Mouse (Mus musculus): Measurements from ENCODE around the gene Efcab11.

The Efcab11 gene

DNA sequence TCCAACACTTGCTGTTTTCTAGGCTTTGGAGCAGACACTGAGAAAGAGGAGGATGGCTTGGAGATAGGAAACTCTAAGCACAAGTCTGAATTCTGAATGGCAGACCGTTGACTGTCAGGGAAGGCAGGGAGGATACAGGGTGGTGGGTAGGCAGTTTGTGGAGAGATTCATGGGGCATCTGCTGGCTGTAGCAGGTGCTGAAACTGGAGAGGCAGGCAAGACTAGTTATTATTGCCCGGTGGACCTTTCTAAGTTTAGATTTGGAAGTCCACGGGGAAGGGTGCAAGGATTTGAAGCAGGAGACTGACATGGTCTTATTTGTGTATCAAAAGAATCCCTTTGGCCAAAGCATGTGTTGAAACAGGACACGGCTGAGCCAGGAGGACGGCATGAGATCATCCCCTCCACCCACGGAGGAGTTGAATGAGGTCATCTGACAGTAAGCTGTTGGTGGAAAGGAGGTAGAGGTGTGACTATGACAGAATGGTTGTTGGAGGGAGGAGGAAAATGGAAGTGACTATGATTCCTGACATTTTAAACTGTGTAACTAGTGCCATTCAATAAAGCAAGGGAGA is 197.7 kb downstream of the Efcab11 start:
- in situ Hi-C loops (cut with MboI, MseI): no loop called here

DNA sequence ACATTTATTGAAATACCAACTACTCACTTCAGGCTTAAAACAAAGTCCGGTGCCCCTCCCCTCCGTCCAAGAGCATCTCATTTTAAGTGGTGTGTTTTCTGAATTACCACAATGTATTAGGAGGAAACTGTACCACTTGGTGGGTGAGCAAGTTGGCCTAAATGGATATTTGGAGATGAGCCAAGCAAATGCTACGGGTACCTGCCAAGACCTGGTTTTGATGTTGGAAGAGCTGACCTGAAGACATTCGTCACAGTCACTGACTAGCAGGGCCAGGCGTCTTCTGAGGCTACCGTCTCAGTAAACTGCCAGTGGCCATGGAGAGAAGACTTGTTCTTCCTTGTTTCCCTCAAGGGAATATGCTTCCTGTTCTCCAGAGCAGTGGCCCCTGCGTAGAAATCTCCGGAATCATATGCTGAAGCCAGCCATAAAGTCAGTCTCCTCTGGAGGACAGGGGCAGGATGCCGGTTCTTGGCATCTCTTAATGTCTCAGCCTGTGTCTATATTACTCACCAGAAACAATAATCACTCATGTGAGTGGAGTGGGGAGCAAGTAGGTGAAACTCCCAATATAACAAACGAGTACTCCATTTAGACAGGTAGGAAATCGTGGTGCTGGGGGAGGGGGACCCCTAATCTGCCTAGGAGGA is 198.7 kb downstream of the Efcab11 start:
- in situ Hi-C loops (cut with MboI, MseI): no loop called here

DNA sequence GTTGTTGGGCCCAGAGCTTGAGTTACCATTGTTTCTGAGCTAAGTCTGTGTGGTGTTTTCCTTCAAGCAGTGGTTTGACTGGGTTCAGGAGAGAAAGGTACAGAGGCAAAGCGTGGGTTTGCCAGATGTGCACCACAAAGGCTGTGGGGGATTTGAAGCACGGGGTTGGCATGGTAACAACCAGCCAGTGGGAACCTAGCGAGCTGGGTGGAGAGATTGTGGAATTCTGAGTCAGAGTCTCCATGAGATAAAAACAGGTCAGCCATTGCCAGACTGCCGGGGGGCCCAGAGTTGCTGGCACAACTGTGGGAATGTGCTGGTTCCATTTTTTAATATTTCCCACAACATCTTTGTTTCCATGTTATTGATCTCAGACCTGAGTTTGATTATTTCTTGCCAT is 202.6 kb downstream of the Efcab11 start:
- in situ Hi-C loops (cut with MboI, MseI): no loop called here

DNA sequence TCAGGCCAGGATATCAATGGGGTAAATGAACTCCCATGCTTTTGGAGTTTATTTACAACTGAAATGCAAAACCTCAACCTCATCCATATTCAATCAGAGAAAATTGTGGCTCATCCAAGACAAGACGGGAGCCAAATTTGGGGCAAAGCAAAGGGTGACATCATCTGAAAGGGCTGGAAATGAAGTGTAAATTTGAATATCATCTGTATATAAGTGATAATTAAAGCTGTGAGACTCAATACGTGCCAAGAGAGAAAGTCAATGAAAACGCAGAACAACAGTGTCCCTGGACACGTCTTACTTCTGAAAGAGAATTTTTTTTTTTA is 212.4 kb downstream of the Efcab11 start:
- in situ Hi-C loops (cut with MboI, MseI): no loop called here

DNA sequence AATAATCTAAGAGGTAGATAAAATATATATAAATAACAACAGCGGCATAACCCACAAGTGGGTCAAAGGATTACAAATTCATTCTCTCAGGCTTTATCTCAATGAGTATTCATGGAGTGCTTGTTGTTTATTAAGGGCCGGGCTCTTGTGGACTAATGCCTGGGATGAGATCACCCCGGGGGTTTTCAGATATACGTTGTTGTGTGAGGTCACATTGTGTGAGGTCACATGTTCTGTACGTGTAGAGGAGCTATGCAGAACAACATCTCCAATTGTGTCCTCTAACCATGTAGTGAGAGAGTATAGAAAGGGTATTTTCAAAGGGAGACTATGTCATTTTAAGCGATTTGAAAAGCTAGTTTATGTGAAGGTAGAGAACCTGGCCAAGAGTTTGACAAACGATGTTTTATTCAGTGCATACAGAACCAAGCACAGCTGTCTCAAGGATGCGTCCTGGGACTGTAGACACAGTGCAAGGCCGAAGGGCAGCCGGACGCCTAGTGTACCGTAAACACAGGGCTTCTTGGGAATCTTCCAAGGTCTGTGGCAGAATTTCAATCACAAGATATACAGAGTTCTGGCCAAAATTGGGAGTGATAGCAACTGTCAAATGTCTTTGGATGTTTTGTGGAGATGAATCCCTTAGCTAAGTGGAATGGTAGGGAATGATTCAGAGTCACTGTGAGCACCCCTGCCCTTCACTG is 212.9 kb downstream of the Efcab11 start:
- in situ Hi-C loops (cut with MboI, MseI): no loop called here

DNA sequence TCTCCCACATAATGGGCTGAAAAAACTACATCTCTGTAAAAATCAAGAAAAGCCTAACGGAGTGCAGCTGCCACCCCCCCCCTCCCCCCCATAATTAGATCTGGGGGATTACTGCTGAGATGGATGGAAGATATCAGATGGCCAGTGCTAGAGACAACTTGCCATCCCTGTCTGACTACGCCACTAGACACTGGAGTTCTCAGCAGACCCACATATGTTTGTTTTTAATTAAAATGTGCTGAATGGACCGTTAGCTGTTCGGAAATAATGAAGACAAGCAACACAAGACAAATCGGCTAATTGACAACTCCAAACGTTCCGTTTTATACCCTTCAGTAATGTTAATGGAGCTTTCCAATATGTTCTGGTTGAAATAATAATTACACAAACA is 213.5 kb downstream of the Efcab11 start:
- in situ Hi-C loops (cut with MboI, MseI): no loop called here

DNA sequence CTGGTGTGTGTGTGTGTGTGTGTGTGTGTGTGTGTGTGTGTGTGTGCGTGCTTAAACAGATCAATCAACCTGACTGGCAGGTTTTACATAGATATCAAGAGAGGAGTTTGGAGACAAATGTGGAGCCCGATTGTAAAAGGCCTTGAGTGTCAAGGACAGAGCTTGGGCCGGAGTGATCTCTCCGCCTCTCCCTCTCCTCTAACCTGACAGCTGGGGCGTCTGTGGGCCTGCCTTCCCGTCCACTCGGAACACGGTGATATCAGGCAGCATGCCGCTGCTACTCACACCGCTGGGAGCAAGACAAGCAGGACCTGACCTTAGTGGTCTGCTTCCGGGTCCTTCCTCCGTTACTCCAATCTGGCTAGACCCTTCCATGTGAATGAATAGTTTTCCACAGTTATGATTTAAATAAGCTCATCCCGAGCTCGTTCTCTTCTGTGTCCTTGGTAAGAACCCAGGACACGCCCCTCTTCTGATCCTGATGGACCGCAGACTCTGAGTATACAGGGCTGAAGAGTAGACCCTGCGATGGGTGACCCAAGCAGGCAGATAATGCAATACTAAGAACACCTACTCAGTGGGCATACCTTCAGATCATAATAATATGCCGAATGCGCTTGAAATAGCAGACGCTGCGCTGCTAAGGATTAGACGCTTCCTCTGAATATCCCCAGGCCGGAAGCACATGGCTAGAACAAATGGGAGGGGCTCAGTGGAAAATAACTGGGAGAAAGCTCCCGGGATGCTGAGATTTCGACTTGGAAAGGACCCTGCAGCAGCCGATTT is 214.1 kb downstream of the Efcab11 start:
- in situ Hi-C loops (cut with MboI, MseI): no loop called here

DNA sequence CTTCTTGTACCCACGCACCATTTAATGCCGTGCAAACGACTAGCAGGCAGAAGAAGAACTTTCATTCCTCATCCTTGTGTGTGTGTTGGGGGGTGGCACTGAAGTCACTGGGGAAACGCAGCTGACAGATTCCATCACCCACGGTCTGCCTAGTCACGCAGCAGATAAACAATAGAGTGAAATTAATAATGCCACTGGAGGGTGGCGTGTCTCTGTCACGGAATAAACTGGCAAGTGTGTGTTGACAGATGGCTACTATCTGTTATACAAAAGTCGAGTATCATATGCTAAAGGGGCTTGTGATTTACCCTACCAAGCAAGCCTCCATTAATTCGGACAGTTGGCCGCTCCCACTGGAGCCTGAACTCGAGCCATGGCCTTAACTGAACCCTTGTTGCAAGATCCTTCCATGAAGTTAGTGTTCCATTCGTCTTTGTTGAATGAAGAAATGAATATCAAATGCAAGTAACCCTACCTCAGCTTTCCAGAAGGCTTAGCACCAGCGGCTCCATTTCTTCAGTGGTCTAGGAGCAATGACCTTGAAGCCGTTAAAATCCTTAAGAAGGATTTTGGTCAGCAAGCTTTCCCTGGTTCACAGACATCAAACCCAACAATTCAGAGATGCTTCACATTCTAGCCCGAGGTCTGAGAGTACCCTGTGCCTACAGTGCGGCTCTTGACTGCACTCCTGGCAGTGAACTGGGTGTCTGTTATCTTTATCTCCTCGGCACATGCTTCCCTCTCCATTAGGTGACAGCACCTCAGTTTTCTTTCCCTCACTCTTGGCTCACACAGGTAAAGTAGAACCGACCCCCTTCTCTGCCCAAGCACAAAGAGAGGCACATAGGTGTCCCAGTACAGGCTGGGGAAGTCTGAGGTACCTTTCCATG is 229.0 kb downstream of the Efcab11 start:
- in situ Hi-C loops (cut with MboI, MseI): no loop called here

DNA sequence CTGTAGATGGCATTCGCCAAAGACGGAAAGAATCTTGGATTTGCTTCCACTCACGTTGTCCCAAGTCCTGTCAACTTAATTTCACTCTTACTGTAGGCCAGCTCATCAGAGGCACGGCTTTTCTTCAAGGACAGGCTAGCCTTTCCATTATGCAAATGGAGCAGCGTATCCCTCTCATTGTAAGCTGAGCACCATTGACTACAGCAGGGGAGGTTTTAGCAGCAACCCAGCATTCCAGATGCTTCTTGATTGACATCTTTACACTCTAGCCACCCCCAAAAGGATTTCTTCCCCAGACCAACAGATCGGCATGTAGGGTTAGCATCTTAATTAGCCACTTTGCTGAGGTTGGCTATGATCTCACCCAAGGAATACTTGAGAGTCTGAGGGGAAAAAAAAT is 231.8 kb downstream of the Efcab11 start:
- in situ Hi-C loops (cut with MboI, MseI): no loop called here

DNA sequence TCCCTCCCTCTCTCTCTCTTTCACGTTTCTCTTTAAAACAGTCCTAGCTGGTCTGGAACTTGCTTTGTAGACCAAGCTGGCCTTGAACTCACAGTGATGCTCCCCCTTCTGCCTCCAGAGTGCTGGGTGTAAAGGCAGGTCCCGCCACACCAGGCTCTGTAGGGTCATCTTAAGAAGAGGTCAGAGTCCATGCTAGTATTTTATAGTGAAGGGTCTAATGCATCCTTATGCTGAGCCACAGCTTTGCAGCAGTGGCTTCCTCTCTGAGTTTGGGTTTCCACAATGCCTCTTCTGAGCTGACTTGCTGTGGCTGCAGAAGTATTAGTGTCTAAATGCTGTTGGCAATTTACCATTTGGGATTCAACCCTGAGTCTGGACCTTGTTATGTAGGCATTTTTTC is 234.5 kb downstream of the Efcab11 start:
- in situ Hi-C loops (cut with MboI, MseI): loop anchor here in 1 of 2 experiments (25.0 kb wide), 1 partner anchor 1387 kb away; the partner anchor contains the start of genes Galc and Gpr65

DNA sequence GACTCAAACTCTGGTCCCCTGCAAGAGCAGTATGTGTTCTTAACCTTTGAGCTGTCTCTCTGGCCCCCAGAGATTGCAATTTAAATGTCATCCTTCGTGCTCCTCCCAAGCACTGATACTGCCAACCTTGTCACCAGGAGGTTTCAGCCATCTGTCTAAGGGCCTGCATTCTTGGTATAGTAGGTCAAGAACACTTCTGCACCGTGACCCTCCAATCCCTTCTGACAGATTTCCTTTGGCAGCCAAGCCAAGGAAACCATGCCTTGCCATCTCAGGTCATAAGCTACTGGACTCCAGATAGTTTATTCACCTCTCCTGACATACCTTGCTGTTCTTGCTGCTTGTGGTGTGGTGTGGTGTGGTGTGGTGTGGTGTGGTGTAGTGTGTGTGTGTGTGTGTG is 235.5 kb downstream of the Efcab11 start:
- in situ Hi-C loops (cut with MboI, MseI): loop anchor here in 1 of 2 experiments (25.0 kb wide), 1 partner anchor 1386 kb away; the partner anchor contains the start of genes Galc and Gpr65

DNA sequence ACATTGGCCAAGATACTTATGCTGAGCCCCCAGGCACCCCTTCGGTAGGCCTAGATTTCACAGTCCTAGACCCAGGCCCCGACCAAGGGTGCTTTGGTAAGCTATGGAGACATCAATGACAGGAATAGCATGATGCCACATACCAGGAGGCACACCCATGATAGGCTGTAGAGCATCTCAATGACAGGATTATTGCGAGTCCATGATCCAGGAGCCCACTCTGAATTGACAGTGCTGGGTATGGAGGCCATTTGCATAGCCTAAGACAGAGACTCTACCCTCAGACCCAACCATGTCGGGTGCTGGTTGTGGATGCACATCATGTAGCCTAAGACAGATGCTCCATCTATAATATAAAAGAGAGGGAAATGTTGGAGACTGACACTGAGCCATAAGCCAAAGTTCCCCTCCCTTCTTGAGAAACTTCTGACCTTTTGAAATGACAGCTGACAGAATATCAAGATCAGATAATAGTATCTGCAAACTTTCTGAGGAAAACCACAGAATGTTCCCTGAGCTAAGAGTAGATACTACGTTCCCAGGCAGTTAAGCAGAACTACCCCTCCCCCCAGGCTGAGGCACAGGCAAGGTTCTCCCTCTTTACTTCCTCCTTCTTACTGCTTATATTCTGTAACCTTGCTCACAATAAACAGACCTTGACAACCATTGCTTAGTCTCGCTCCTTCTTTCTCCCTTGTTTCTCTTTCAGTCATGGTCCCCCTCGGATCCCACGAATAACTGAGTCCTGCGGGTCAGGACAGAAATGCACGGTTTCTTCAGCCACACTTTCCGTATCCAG is 237.5 kb downstream of the Efcab11 start:
- in situ Hi-C loops (cut with MboI, MseI): loop anchor here in 1 of 2 experiments (25.0 kb wide), 1 partner anchor 1384 kb away; the partner anchor contains the start of genes Galc and Gpr65

DNA sequence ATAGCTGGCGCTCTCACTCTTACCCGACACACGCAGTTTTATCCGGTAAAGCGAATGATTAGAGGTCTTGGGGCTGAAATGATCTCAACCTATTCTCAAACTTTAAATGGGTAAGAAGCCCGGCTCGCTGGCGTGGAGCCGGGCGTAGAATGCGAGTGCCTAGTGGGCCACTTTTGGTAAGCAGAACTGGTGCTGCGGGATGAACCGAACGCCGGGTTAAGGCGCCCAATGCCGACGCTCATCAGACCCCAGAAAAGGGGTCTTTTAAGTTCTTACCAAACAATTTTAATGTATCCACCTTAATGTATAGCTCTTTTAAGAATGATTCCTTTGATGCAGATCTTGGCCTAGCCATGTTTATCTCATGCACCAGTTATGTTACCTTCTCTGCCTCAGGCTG is 238.8 kb downstream of the Efcab11 start:
- in situ Hi-C loops (cut with MboI, MseI): loop anchor here in 1 of 2 experiments (25.0 kb wide), 1 partner anchor 1383 kb away; the partner anchor contains the start of genes Galc and Gpr65

DNA sequence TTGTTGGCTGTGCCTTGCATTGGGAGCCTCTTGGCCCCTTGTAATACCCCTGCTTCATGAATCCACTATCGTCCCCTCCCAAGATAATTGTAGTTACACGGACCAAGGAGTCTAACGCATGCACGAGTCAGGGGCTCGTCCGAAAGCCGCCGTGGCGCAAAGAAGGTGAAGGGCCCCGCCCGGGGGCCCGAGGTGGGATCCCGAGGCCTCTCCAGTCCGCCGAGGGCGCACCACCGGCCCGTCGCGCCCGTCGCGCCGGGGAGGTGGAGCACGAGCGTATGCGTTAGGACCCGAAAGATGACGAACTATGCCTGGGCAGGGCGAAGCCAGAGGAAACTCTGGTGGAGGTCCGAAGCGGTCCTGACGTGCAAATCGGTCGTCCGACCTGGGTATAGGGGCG is 239.3 kb downstream of the Efcab11 start:
- in situ Hi-C loops (cut with MboI, MseI): loop anchor here in 1 of 2 experiments (25.0 kb wide), 1 partner anchor 1383 kb away; the partner anchor contains the start of genes Galc and Gpr65
